Mouse (Mus musculus) limb, embryonic 11.5 days (tissue): ENCODE data around the gene Lrrc4. TPM values are rescaled to one million over a fixed set of nuclear protein-coding genes. Genes with fewer than 3 reads are reported as not detected.

Experiments used
- ATAC-seq: fragments of 200-750 bp; cut with Nextera tagmentation; 2 replicates; pipeline ENCODE4 v1.8.0; 2017; ENCODE audit warnings: low read depth; ENCODE audit not compliant: insufficient number of reproducible peaks, low FRiP score, low TSS enrichment
- DNase-seq: peaks from one replicate; pipeline ENCODE4 v3.0.0-alpha.2; 2015; ENCODE audit warnings: low spot score
- H3K27ac ChIP-seq: fragments of 300-500 bp; sonication (generic); replicated peaks from 2 replicates; pipeline ENCODE4 v1.5.1; 2014; ENCODE audit warnings: low read depth, mild to moderate bottlenecking, low read length
- H3K27me3 ChIP-seq: fragments of 300-500 bp; sonication (generic); 2 replicates; pipeline ENCODE4 v1.6.1; 2014; ENCODE audit warnings: mild to moderate bottlenecking, low read length, mixed read lengths; ENCODE audit not compliant: control insufficient read depth, insufficient read depth
- H3K36me3 ChIP-seq: fragments of 300-500 bp; sonication (generic); 2 replicates; pipeline ENCODE4 v1.6.1; 2014; ENCODE audit warnings: mild to moderate bottlenecking, low read length, moderate library complexity, mixed read lengths; ENCODE audit not compliant: control insufficient read depth, insufficient read depth
- H3K4me1 ChIP-seq: fragments of 300-500 bp; sonication (generic); 2 replicates; pipeline ENCODE4 v1.6.1; 2014; ENCODE audit warnings: low read length, mixed read lengths; ENCODE audit not compliant: control insufficient read depth, insufficient read depth
- H3K4me2 ChIP-seq: fragments of 300-500 bp; sonication (generic); 2 replicates; pipeline ENCODE4 v1.6.1; 2014; ENCODE audit warnings: low read depth, mild to moderate bottlenecking, moderate library complexity; ENCODE audit not compliant: severe bottlenecking
- H3K4me3 ChIP-seq: fragments of 300-500 bp; sonication (generic); 2 replicates; pipeline ENCODE4 v1.5.1; 2014; ENCODE audit warnings: low read depth, low read length
- H3K9ac ChIP-seq: fragments of 300-500 bp; sonication (generic); 2 replicates; pipeline ENCODE4 v1.6.1; 2014; ENCODE audit warnings: mild to moderate bottlenecking, low read length
- H3K9me3 ChIP-seq: fragments of 300-500 bp; sonication (generic); 2 replicates; pipeline ENCODE4 v1.6.1; 2016; ENCODE audit warnings: low read length; ENCODE audit not compliant: control insufficient read depth
- WGBS: fragments of 180-500 bp; shearing (Covaris S2); extraction: QIAGEN DNeasy Blood & Tissue Kit; methylation state at CpG from one replicate; pipeline ENCODE4 v1.1.7; 2014; 5-methylcytosine and 5-hydroxymethylcytosine counted together
- polyA plus RNA-seq: library from polyadenylated mRNA; unstranded; fragments of >200 nt; fragmentation: Nextera tagmentation; extraction: Ambion mirVana; gene quantifications from 2 replicates; pipeline ENCODE4 v1.2.1, GENCODE M21; 2014

Lrrc4 gene
- polyA plus RNA-seq, 1 experiment from 2014 or later, result 0.48 TPM

DNA sequence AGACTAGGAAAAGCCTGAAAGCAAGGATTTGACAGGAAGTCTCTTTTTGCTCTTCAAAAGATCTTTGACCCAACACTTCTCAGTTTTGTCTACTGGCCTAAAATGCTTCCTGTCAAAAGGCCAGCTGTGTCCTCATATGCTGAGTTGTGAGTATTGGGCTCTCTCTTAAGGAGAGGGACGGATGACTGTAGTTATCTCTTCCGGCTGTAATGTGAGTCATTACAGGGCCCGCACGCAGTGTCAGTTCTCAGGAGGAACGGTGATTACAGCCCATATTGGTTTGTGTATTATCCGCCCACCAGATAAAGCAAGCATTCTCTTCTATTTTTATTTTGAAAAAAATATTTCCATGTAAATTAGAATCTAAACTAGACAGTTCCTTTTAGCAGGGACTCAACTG lies 209.0 kb downstream of the Lrrc4 start:
- Histone ChIP-seq H3K27me3 (no peaks in the 10 kb centered on the region), H3K4me1 (peaks cover 2% of the 10 kb centered on the region; the same call in 1 of the 2 replicates), H3K4me3 (no peak overlapping the region), H3K9ac (no peak overlapping the region), H3K9me3 (no peaks in the 10 kb centered on the region), H3K4me2 (no peak overlapping the region), H3K27ac (no peak overlapping the region), H3K36me3 (no peaks in the 10 kb centered on the region)
- WGBS, result 77% methylated on average over 6 of the region's 6 CpGs
- DNase-seq (no peak), ATAC-seq (no peak)

DNA sequence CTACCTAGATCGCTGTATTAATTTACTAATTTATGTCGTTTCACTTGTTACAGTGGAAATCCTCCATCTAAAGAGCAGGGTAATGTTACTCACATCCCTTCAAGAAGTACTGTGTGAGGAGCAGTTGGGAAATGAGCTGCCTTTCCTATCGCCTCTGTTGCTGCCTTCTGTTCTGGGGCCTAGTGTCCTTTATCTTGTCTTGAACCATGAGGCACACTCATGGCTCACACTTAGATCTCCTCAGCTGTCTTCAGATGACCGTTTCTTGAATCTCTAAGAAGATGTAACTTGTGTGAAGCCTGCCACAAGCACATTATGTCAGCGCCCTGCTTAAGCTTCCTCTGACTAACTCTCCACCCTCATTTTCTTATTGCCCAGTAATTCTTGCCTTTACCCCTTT lies 209.6 kb downstream of the Lrrc4 start:
- no peaks in the 10 kb centered on the region for H3K27me3 ChIP-seq
- WGBS, result 82% methylated on average over 5 of the region's 5 CpGs
- ATAC-seq (no peak), DNase-seq (no peak)
- no peak overlapping the region for H3K27ac ChIP-seq
- H3K4me3 ChIP-seq, result no peak overlapping the region
- peaks cover 2% of the 10 kb centered on the region; the same call in 1 of the 2 replicates for H3K4me1 ChIP-seq
- no peak overlapping the region for H3K4me2 ChIP-seq
- H3K9ac ChIP-seq, result no peak overlapping the region
- H3K9me3 ChIP-seq, result no peaks in the 10 kb centered on the region
- no peaks in the 10 kb centered on the region for H3K36me3 ChIP-seq

DNA sequence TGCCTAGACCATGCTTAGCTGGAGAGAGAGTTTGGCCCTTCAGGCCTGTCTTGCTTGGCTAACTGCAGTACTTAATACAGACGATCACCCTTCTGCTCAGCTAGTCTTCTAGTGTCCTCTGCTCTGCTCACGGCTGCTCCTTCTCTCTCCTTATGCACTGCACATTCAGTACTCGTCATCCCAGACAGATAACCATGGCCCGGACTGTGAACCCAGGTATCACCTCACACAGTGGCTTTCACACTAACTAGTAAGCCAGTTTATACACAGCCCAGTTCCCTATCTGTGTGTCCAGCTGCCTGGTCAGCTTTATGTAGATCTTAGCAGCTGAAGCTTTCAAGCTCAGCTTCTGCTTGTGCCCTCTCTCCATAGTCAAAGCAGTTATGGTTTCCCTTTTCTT lies 210.1 kb downstream of the Lrrc4 start:
- no peaks in the 10 kb centered on the region for H3K9me3 ChIP-seq
- H3K4me3 ChIP-seq, result no peak overlapping the region
- DNase-seq (no peak), ATAC-seq (no peak)
- peaks cover 2% of the 10 kb centered on the region; the same call in 1 of the 2 replicates for H3K4me1 ChIP-seq
- no peak overlapping the region for H3K27ac ChIP-seq
- H3K9ac ChIP-seq, result no peak overlapping the region
- 84% methylated on average over 4 of the region's 4 CpGs for WGBS
- no peaks in the 10 kb centered on the region for H3K36me3 ChIP-seq
- no peaks in the 10 kb centered on the region for H3K27me3 ChIP-seq
- H3K4me2 ChIP-seq, result no peak overlapping the region

DNA sequence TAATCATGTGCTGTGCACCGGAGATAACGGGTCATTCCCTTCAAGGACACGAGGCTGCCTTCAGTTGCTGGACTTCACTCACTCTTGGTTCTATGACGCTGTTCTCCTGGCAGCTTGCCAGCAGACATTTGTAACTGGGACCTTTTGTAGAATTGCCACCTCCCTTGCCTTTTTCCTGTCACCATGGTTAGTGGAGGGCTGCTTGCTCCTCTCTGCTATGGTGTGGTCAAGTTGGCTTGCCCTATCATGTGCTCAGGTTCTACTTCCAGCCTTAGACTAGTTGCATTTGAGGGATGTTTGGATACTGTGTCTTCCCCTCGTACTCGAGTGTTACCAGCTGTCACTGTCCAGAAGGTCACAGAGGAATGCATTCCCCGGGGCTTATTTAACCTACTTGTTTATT lies 212.8 kb downstream of the Lrrc4 start:
- ATAC-seq (no peak), DNase-seq (peak; percentile 33)
- WGBS, result 59% methylated on average over 7 of the region's 7 CpGs
- Histone ChIP-seq H3K4me1 (peaks cover 2% of the 10 kb centered on the region; the same call in 1 of the 2 replicates), H3K27me3 (no peaks in the 10 kb centered on the region), H3K9me3 (no peaks in the 10 kb centered on the region), H3K4me2 (no peak overlapping the region), H3K4me3 (no peak overlapping the region), H3K36me3 (no peaks in the 10 kb centered on the region), H3K27ac (no peak overlapping the region), H3K9ac (no peak overlapping the region)

DNA sequence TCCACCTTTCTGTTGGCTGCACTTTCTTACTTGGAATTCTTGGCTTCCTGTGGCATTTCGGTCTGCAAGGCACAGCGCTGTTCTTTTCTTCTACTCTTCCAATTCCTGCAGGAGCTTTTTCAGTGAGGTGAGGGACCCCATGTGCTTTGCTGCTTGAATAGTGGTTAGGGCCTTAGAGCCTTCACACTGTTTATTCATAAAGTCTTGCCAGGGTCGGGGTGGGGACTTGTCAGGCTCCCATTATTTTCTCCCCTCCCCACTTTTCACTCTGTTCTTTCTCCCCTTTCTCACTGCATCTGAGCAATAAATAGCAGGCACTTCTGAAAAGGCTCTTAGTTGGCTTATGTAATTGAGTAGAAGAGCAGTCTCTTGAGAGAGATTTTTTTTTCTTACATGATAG lies 213.2 kb downstream of the Lrrc4 start:
- no peak overlapping the region for H3K27ac ChIP-seq
- WGBS, result 64% methylated on average over 3 of the region's 3 CpGs
- H3K4me3 ChIP-seq, result no peak overlapping the region
- no peaks in the 10 kb centered on the region for H3K27me3 ChIP-seq
- peaks cover 2% of the 10 kb centered on the region; the same call in 1 of the 2 replicates for H3K4me1 ChIP-seq
- H3K9me3 ChIP-seq, result no peaks in the 10 kb centered on the region
- no peak for ATAC-seq
- H3K4me2 ChIP-seq, result no peak overlapping the region
- no peaks in the 10 kb centered on the region for H3K36me3 ChIP-seq
- no peak overlapping the region for H3K9ac ChIP-seq
- DNase-seq, result no peak

DNA sequence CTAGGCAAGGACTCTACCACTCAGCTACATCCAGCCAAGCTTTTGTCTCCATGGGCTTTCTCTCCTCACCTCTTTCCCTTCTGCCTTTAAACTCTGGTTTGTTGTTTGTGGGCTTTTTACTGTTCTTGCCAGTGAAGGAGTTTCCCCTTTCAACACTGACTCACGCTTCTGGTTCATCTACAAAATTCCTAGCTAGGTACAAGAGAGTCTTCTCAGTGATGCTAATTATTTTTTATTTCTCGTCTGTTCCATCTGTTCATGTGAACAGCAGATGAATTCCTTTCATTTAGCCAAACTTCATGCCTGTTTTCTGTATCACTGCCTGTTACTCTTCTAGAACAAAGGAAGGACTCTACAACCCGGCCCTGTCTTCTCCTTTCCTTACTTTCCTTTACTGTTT lies 215.6 kb downstream of the Lrrc4 start:
- no peak for ATAC-seq
- Histone ChIP-seq H3K4me3 (no peak overlapping the region), H3K27me3 (no peaks in the 10 kb centered on the region), H3K4me1 (peaks cover 2% of the 10 kb centered on the region; the same call in 1 of the 2 replicates), H3K27ac (no peak overlapping the region), H3K9ac (no peak overlapping the region), H3K9me3 (no peaks in the 10 kb centered on the region), H3K36me3 (no peaks in the 10 kb centered on the region), H3K4me2 (no peak overlapping the region)
- 66% methylated on average over 3 of the region's 3 CpGs for WGBS
- no peak for DNase-seq

DNA sequence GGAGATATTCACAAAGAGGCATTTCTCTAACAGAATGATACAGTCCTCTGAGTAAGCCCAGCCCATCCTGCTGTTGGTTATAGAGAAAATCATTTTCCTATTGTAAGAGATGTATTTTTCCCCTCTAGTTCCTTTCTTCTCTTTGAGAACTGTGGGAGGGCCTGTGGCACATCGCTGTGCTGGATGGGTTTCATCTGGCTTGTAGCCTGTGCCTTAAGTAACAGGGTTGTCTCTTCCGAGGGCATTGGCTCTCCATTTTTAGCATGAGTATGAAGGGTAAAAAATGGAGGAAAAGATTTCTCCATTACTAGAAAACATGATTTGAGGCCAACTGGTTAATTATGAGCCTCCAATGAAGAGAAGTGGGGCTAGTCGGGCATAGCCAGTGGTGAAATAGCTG lies 216.1 kb downstream of the Lrrc4 start:
- Histone ChIP-seq H3K36me3 (no peaks in the 10 kb centered on the region), H3K27ac (no peak overlapping the region), H3K4me1 (peaks cover 2% of the 10 kb centered on the region; the same call in 1 of the 2 replicates), H3K4me3 (no peak overlapping the region), H3K4me2 (no peak overlapping the region), H3K27me3 (no peaks in the 10 kb centered on the region), H3K9me3 (no peaks in the 10 kb centered on the region), H3K9ac (no peak overlapping the region)
- DNase-seq (no peak), ATAC-seq (no peak)
- 93% methylated on average over 3 of the region's 3 CpGs for WGBS

DNA sequence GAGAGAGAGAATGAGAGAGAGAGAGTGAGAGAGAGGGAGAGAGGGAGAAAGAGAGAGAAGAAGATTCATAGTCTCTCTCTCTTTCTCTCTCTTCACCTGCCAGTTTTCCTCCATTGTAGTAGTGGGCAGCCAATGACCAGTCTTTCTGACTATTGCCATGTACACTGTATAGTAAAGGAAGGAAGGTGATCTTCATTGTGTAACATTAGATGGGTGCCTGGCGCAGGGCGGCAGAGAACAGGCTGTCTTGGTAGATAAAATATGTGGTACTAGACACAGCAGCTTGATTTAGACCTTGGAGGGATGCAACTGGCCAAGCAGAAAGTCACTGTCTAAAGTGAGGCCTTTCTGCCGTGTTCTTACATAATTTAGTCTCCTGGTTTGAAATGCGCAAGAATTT lies 216.7 kb downstream of the Lrrc4 start:
- Histone ChIP-seq H3K9me3 (no peaks in the 10 kb centered on the region), H3K27ac (no peak overlapping the region), H3K27me3 (no peaks in the 10 kb centered on the region), H3K9ac (no peak overlapping the region), H3K4me1 (peaks cover 2% of the 10 kb centered on the region; the same call in 1 of the 2 replicates), H3K4me2 (no peak overlapping the region), H3K36me3 (no peaks in the 10 kb centered on the region), H3K4me3 (no peak overlapping the region)
- DNase-seq (no peak), ATAC-seq (no peak)
- 87% methylated on average over 4 of the region's 4 CpGs for WGBS

DNA sequence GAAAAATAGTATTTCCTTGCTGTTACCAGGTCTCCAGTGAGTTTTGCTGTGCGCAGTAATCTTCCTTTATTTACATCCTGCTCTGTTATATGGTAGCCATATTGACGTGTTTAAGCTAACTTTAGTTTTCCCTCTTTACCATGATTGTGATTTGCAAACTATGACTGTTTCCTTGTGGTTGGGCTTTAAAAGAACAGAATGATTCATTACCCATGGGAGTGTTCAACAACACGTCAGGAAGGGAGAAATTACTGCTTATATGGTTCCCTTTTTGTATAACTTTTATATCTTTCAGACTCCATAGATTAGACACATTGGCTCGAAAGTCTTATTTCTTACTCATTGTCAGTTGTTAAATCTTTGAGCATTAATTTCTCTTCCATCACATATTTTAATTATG lies 218.1 kb downstream of the Lrrc4 start:
- ATAC-seq, result no peak
- 90% methylated on average over 4 of the region's 4 CpGs for WGBS

More for the DNA sequence above, 218.1 kb downstream of the Lrrc4 start:
- Histone ChIP-seq H3K4me3 (no peak overlapping the region), H3K9me3 (no peaks in the 10 kb centered on the region), H3K4me2 (no peak overlapping the region), H3K36me3 (no peaks in the 10 kb centered on the region), H3K9ac (no peak overlapping the region), H3K4me1 (no peaks in the 10 kb centered on the region), H3K27me3 (no peaks in the 10 kb centered on the region), H3K27ac (no peak overlapping the region)
- no peak for DNase-seq
